Mouse (Mus musculus): ENCODE measurements around the gene Washc3. TPM values are rescaled to one million over a fixed set of nuclear protein-coding genes. Genes with fewer than 3 reads are reported as not detected.

Washc3 gene
- polyA plus RNA-seq (2015; fragmentation: Nextera tagmentation; extraction: Ambion mirVana): 77.3 and 80.0 TPM in 2 replicates

GRCm38 (mm10) chr10:88200951-88201638 lies at the start of gene Washc3:
Washc3 (plus strand) TSS chr10:88201093.
- Histone ChIP-seq H3K27me3 (replicated peaks; ENCODE audit: control insufficient read depth, insufficient read depth, low read length) (no peaks in the 10 kb centered on the region), H3K4me3 (ENCODE audit: low read depth, low read length) (peak within 1 kb of the TSS; percentile 64), H3K27ac (ENCODE audit: low read depth, low read length) (peak within 1 kb of the TSS; percentile 65), H3K4me2 (replicated peaks; ENCODE audit: low read depth) (peak within 1 kb of the TSS; percentile 72), H3K9ac (ENCODE audit: low read depth, low read length) (peak within 1 kb of the TSS; percentile 75), H3K4me1 (replicated peaks; ENCODE audit: control insufficient read depth, insufficient read depth, low read length) (no peaks in the 10 kb centered on the region; the same call in 1 of the 2 replicates), H3K9me3 (ENCODE audit: control insufficient read depth) (no peaks in the 10 kb centered on the region), H3K36me3 (ENCODE audit: control insufficient read depth, insufficient read depth) (peaks cover 8% of the 10 kb centered on the region; the same call in 1 of the 2 replicates)
- under 1% methylated on average over 23 of the region's 23 CpGs for WGBS
- peak; percentile 99 for ATAC-seq
- no peak for TF ChIP-seq CTCF (IDR thresholded peaks at IDR 0.05; ENCODE audit: low read depth)

- TF ChIP-seq CTCF (IDR thresholded peaks at IDR 0.05; ENCODE audit: low read depth): no peak
- no peaks in the 10 kb centered on the region for H3K9me3 ChIP-seq (ENCODE audit: control insufficient read depth)
- H3K4me2 ChIP-seq (replicated peaks; ENCODE audit: low read depth): no peak overlapping the region
- H3K36me3 ChIP-seq (ENCODE audit: control insufficient read depth, insufficient read depth): peaks cover 29% of the 10 kb centered on the region
- 92% methylated on average over 6 of the region's 6 CpGs for WGBS
- H3K27me3 ChIP-seq (replicated peaks; ENCODE audit: control insufficient read depth, insufficient read depth, low read length): no peaks in the 10 kb centered on the region
- ATAC-seq: no peak
- no peak overlapping the region for H3K4me3 ChIP-seq (ENCODE audit: low read depth, low read length)
- H3K4me1 ChIP-seq (replicated peaks; ENCODE audit: control insufficient read depth, insufficient read depth, low read length): no peaks in the 10 kb centered on the region
- H3K9ac ChIP-seq (ENCODE audit: low read depth, low read length): no peak overlapping the region
- H3K27ac ChIP-seq (ENCODE audit: low read depth, low read length): no peak overlapping the region
Observed at GRCm38 (mm10) chr10:88151658-88152057, 49.2 kb upstream of the Washc3 start.

GRCm38 (mm10) chr10:88162096-88162495 lies 38.8 kb upstream of the Washc3 start:
- ATAC-seq: no peak
- 93% methylated on average over 2 of the region's 2 CpGs for WGBS
- Histone ChIP-seq H3K9ac (ENCODE audit: low read depth, low read length) (no peak overlapping the region), H3K36me3 (ENCODE audit: control insufficient read depth, insufficient read depth) (peaks cover 34% of the 10 kb centered on the region), H3K4me2 (replicated peaks; ENCODE audit: low read depth) (no peak overlapping the region), H3K27ac (ENCODE audit: low read depth, low read length) (no peak overlapping the region), H3K4me3 (ENCODE audit: low read depth, low read length) (no peak overlapping the region), H3K4me1 (replicated peaks; ENCODE audit: control insufficient read depth, insufficient read depth, low read length) (no peaks in the 10 kb centered on the region), H3K9me3 (ENCODE audit: control insufficient read depth) (no peaks in the 10 kb centered on the region), H3K27me3 (replicated peaks; ENCODE audit: control insufficient read depth, insufficient read depth, low read length) (no peaks in the 10 kb centered on the region)
- TF ChIP-seq CTCF (IDR thresholded peaks at IDR 0.05; ENCODE audit: low read depth): no peak

- no peak for ATAC-seq
- H3K27ac ChIP-seq (ENCODE audit: low read depth, low read length): no peak overlapping the region
- H3K4me3 ChIP-seq (ENCODE audit: low read depth, low read length): no peak overlapping the region
- H3K4me2 ChIP-seq (replicated peaks; ENCODE audit: low read depth): no peak overlapping the region
- no peaks in the 10 kb centered on the region for H3K27me3 ChIP-seq (replicated peaks; ENCODE audit: control insufficient read depth, insufficient read depth, low read length)
- peaks cover 30% of the 10 kb centered on the region for H3K36me3 ChIP-seq (ENCODE audit: control insufficient read depth, insufficient read depth)
- TF ChIP-seq CTCF (IDR thresholded peaks at IDR 0.05; ENCODE audit: low read depth): no peak
- no peak overlapping the region for H3K9ac ChIP-seq (ENCODE audit: low read depth, low read length)
- WGBS: 97% methylated on average over 5 of the region's 5 CpGs
- H3K4me1 ChIP-seq (replicated peaks; ENCODE audit: control insufficient read depth, insufficient read depth, low read length): no peaks in the 10 kb centered on the region
- no peaks in the 10 kb centered on the region for H3K9me3 ChIP-seq (ENCODE audit: control insufficient read depth)
Observed at GRCm38 (mm10) chr10:88162676-88163075, 38.2 kb upstream of the Washc3 start.

- 88% methylated on average over 3 of the region's 3 CpGs for WGBS
- ATAC-seq: no peak
- Histone ChIP-seq H3K9ac (ENCODE audit: low read depth, low read length) (no peak overlapping the region), H3K36me3 (ENCODE audit: control insufficient read depth, insufficient read depth) (peaks cover 13% of the 10 kb centered on the region; the same call in 1 of the 2 replicates), H3K4me2 (replicated peaks; ENCODE audit: low read depth) (no peak overlapping the region), H3K9me3 (ENCODE audit: control insufficient read depth) (no peaks in the 10 kb centered on the region), H3K4me1 (replicated peaks; ENCODE audit: control insufficient read depth, insufficient read depth, low read length) (no peaks in the 10 kb centered on the region), H3K4me3 (ENCODE audit: low read depth, low read length) (no peak overlapping the region), H3K27me3 (replicated peaks; ENCODE audit: control insufficient read depth, insufficient read depth, low read length) (no peaks in the 10 kb centered on the region), H3K27ac (ENCODE audit: low read depth, low read length) (no peak overlapping the region)
- TF ChIP-seq CTCF (IDR thresholded peaks at IDR 0.05; ENCODE audit: low read depth): peak; percentile 42
Observed at GRCm38 (mm10) chr10:88166158-88166557, 34.7 kb upstream of the Washc3 start.

- no peak for TF ChIP-seq CTCF (IDR thresholded peaks at IDR 0.05; ENCODE audit: low read depth)
- no peak for ATAC-seq
- 66% methylated on average over 7 of the region's 7 CpGs for WGBS
Observed at GRCm38 (mm10) chr10:88167438-88168077, 33.3 kb upstream of the Washc3 start.

More at GRCm38 (mm10) chr10:88167438-88168077, 33.3 kb upstream of the Washc3 start:
- no peaks in the 10 kb centered on the region for H3K4me1 ChIP-seq (replicated peaks; ENCODE audit: control insufficient read depth, insufficient read depth, low read length)
- no peak overlapping the region for H3K4me3 ChIP-seq (ENCODE audit: low read depth, low read length)
- no peak overlapping the region for H3K9ac ChIP-seq (ENCODE audit: low read depth, low read length)
- no peaks in the 10 kb centered on the region for H3K9me3 ChIP-seq (ENCODE audit: control insufficient read depth)
- H3K4me2 ChIP-seq (replicated peaks; ENCODE audit: low read depth): no peak overlapping the region
- H3K27me3 ChIP-seq (replicated peaks; ENCODE audit: control insufficient read depth, insufficient read depth, low read length): no peaks in the 10 kb centered on the region
- peaks cover 7% of the 10 kb centered on the region; the same call in 1 of the 2 replicates for H3K36me3 ChIP-seq (ENCODE audit: control insufficient read depth, insufficient read depth)
- H3K27ac ChIP-seq (ENCODE audit: low read depth, low read length): no peak overlapping the region

Data from intestine, postnatal 0 days (tissue).